Mouse (Mus musculus): ENCODE results near the gene Fntb. TPM values are rescaled to one million over a fixed set of nuclear protein-coding genes. Genes with fewer than 3 reads are reported as not detected.

Gene Fntb
- polyA plus RNA-seq, 1 experiment: 13.2 TPM

DNA sequence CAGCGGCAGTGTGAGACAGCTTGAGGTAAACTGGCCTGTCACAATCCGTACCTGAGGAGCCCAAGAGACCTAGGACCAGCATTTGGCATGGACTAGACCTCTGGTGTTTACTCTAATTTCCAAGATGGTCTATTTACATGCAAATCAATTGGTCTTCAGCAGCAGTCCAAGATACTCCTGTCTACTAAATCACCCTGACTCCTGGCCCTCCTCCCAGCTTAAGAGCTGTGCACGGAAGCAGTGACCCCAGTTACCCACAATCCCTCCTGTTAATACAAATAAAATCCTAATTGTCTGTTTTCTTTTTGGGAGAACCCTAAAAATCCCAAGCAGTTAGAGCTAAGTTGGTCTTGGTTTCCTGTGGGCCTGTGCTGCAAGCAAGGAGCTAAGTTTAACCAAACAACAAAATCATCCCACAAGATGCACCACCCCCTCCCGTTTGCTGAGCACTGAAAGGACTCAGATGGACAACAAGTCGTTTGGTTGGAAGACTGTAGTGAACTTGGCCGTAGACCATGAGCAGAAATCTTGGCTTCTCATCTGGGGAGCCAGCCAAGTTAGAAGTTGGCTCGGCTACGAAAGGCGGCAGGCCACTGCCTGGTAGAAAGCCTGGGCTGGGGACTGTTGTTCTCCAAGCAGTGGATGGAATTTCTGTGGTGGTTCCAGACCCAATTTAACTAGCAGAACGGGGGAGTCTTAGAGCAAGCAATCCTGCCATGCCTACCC is 189.5 kb downstream of the Fntb start:
- DNase-seq: peak; percentile 92
- Histone ChIP-seq H3K27ac (ENCODE audit: insufficient read depth, low read depth, low read length) (peak overlapping the region; percentile 61), H3K4me3 (ENCODE audit: insufficient read depth, low read depth, low read length) (no peak overlapping the region), H3K27me3 (replicated peaks; ENCODE audit: control insufficient read depth, insufficient read depth, low read length) (no peaks in the 10 kb centered on the region), H3K36me3 (ENCODE audit: control insufficient read depth, insufficient read depth, low read length) (peaks cover 6% of the 10 kb centered on the region), H3K4me1 (ENCODE audit: control insufficient read depth, insufficient read depth, low read length) (peaks cover 30% of the 10 kb centered on the region)
- WGBS: 20% methylated on average over 10 of the region's 10 CpGs
- no peak for TF ChIP-seq CTCF (conservative IDR thresholded peaks at IDR 0.05; ENCODE audit: insufficient read depth, insufficient read length, low read depth, low read length)
- TF ChIP-seq POLR2A (IDR thresholded peaks at IDR 0.05; ENCODE audit: low read depth, low read length): no peak

DNA sequence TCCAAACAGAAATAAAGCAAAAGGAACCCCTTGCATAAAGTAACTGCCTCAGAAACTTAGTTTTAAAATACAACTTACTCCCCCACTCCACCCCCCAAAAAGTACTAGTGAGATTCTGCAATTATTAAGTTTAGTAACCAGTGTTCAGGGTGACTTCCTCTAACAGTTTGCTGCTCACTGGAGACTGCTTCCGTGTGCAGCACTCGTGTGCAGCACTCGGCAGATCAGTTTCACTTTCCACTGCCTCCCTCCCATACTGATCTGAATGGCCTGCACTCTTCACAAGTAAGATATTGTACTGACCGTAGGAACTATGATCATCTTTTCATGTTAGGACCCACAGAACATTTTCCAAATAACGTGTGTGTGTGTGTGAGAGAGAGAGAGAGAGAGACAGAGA is 192.3 kb downstream of the Fntb start:
- peaks cover 33% of the 10 kb centered on the region for H3K4me1 ChIP-seq (ENCODE audit: control insufficient read depth, insufficient read depth, low read length)
- H3K27me3 ChIP-seq (replicated peaks; ENCODE audit: control insufficient read depth, insufficient read depth, low read length): no peaks in the 10 kb centered on the region
- DNase-seq: peak; percentile 52
- TF ChIP-seq POLR2A (IDR thresholded peaks at IDR 0.05; ENCODE audit: low read depth, low read length) (no peak), CTCF (conservative IDR thresholded peaks at IDR 0.05; ENCODE audit: insufficient read depth, insufficient read length, low read depth, low read length) (no peak)
- peak overlapping the region; percentile 62; the same call in 1 of the 2 replicates for H3K27ac ChIP-seq (ENCODE audit: insufficient read depth, low read depth, low read length)
- WGBS: 19% methylated on average over 5 of the region's 5 CpGs
- H3K36me3 ChIP-seq (ENCODE audit: control insufficient read depth, insufficient read depth, low read length): no peaks in the 10 kb centered on the region
- no peak overlapping the region for H3K4me3 ChIP-seq (ENCODE audit: insufficient read depth, low read depth, low read length)

DNA sequence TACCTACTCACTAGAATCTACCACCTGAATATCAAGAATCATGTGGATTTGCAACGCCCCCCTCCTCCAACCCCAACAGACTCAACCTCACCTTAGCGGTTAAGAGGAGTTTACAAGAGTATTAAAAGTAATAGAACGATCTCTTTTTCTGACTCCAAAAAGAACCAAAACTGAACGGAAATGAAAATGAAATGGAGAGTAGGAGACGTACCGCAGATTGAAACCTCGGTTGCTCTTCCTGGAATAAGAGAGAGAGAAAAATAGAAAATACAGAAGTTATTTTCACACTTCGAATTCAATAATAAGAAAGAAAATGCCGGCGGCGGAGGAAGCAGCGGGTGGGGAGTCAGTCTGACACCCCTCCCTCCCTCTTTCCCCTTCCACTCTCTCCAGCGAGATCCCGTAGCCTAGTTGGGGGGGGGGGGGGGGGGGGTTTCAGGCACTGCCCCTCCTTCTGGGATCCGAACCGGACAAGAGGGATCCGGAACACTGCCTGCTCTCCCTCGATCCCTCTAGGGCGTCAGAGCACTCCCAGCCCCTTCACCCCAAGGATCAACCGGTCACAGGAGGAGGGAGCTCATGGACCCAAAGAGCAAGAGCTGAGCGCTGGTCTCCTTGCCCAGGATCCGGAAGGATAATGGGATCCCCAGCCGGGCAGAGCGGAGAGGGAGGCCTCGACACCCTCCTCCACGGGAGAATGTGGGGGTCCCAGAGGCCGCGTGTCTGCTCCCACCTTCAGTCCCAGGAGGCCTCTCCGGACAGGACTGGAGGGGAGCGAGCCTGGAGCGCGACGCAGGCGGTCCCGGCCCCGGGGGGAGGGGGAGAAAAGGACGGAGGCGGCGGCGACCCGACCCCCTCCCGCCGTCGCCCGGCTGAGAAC is 195.9 kb downstream of the Fntb start:
- Histone ChIP-seq H3K27ac (ENCODE audit: insufficient read depth, low read depth, low read length) (peak overlapping the region; percentile 5; the same call in 1 of the 2 replicates), H3K27me3 (replicated peaks; ENCODE audit: control insufficient read depth, insufficient read depth, low read length) (no peaks in the 10 kb centered on the region), H3K36me3 (ENCODE audit: control insufficient read depth, insufficient read depth, low read length) (no peaks in the 10 kb centered on the region), H3K4me3 (ENCODE audit: insufficient read depth, low read depth, low read length) (peak overlapping the region; percentile 74), H3K4me1 (ENCODE audit: control insufficient read depth, insufficient read depth, low read length) (peaks cover 4% of the 10 kb centered on the region; the same call in 1 of the 2 replicates)
- 3% methylated on average over 42 of the region's 45 CpGs for WGBS
- peak; percentile 28 for DNase-seq
- TF ChIP-seq CTCF (conservative IDR thresholded peaks at IDR 0.05; ENCODE audit: insufficient read depth, insufficient read length, low read depth, low read length) (no peak), POLR2A (IDR thresholded peaks at IDR 0.05; ENCODE audit: low read depth, low read length) (no peak)

DNA sequence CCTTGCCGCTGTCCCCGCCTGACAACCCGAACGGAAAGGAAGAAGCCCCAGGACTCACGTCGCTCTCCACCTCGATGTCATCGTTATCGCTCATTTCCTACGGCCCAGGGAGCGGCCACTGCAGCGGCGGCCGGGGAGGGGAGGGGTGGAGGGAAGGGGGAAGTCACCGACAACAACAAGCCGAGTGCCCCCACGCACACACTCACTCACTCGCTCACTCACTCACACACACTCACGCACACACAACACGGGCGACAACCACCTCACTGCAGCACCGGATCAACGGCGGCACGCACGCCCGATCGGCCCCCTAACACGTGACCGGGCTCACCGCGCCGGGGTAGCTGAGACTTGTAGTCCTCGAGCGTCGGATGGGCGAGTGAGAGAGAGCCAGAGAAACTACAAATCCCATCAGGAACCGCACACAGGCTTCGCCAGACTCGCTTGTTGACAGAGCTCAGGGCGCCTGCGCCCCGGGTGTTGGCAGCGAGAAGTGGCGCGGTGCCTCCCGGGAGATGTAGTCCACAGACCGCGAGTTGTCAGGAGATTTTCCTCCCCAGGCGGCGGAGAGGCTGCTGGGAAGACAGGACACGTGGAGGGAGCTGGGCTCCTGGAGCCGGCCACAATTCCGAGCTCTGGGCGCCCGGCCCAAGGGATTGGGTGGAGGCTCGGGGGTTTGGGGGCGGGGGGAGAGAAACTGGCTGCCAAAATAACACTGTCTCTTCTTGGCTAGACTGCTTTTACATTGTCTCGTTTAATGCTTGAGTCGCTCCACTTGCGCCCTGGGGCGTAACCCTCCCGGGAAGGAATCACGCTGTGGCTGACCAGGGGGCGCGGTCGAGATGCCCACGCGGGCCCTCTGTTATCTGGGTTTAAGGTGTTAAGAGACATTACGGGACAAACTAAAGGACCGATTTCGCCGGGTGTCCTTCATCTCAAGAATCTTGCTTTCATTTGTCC is 196.8 kb downstream of the Fntb start, which contains the start of gene Max:
Gene Max, minus strand, starts transcription at position 270 of the 960 bp plus-strand sequence.
- Histone ChIP-seq H3K4me1 (ENCODE audit: control insufficient read depth, insufficient read depth, low read length) (peaks cover 3% of the 10 kb centered on the region; the same call in 1 of the 2 replicates), H3K27ac (ENCODE audit: insufficient read depth, low read depth, low read length) (peak within 1 kb of the TSS; percentile 5; the same call in 1 of the 2 replicates), H3K4me3 (ENCODE audit: insufficient read depth, low read depth, low read length) (peak within 1 kb of the TSS; percentile 74), H3K27me3 (replicated peaks; ENCODE audit: control insufficient read depth, insufficient read depth, low read length) (no peaks in the 10 kb centered on the region), H3K36me3 (ENCODE audit: control insufficient read depth, insufficient read depth, low read length) (no peaks in the 10 kb centered on the region)
- WGBS: under 1% methylated on average over 73 of the region's 73 CpGs
- peak; percentile 76 for TF ChIP-seq POLR2A (IDR thresholded peaks at IDR 0.05; ENCODE audit: low read depth, low read length)
- no peak for TF ChIP-seq CTCF (conservative IDR thresholded peaks at IDR 0.05; ENCODE audit: insufficient read depth, insufficient read length, low read depth, low read length)
- peak; percentile 100 for DNase-seq

DNA sequence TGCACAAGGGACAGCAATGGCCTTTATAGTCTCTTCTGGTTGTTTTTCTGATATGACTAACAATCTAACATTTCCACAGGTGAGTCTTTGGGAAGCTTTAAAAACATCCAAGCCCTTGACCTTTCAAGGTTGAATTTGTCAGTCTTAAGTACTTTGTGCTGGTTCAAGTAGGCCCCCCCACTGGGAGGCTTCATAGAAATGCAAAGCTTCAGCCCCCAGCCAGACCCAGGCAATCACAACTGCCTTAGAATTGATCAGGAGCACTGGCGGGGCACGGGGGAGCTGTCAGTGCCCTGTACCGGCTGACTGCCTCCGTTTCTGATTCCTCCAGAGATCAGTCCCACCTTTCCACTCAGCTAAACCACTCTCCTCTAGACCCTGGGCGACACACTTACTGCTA is 199.7 kb downstream of the Fntb start:
- 51% methylated on average over 5 of the region's 5 CpGs for WGBS
- Histone ChIP-seq H3K4me1 (ENCODE audit: control insufficient read depth, insufficient read depth, low read length) (0 out of 2 replicates have a peak, but pooled peaks cover 3% of the 10 kb centered on the region), H3K36me3 (ENCODE audit: control insufficient read depth, insufficient read depth, low read length) (no peaks in the 10 kb centered on the region), H3K4me3 (ENCODE audit: insufficient read depth, low read depth, low read length) (no peak overlapping the region), H3K27ac (ENCODE audit: insufficient read depth, low read depth, low read length) (no peak overlapping the region), H3K27me3 (replicated peaks; ENCODE audit: control insufficient read depth, insufficient read depth, low read length) (no peaks in the 10 kb centered on the region)
- TF ChIP-seq CTCF (conservative IDR thresholded peaks at IDR 0.05; ENCODE audit: insufficient read depth, insufficient read length, low read depth, low read length) (no peak), POLR2A (IDR thresholded peaks at IDR 0.05; ENCODE audit: low read depth, low read length) (no peak)
- no peak for DNase-seq

DNA sequence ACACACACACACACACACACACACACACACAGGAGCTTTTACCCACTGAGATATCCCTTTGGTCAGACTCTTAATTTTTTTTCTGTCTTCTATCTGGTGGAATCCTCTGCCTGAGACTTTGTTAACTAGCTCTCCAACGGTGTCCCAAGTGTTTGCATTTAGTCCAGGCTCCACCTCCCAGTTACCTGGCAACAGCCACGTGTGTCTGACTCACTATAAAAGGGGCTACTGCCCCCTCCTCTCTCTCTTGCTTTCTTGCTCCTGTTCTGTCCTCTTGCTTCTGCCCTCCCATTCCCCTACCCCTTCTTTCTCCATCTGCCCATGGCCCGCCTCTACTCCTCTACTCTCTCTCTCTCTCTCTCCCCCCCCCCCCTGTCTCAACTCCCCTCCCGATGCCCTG is 200.5 kb downstream of the Fntb start:
- Histone ChIP-seq H3K4me3 (ENCODE audit: insufficient read depth, low read depth, low read length) (no peak overlapping the region), H3K27me3 (replicated peaks; ENCODE audit: control insufficient read depth, insufficient read depth, low read length) (no peaks in the 10 kb centered on the region), H3K36me3 (ENCODE audit: control insufficient read depth, insufficient read depth, low read length) (no peaks in the 10 kb centered on the region), H3K27ac (ENCODE audit: insufficient read depth, low read depth, low read length) (no peak overlapping the region), H3K4me1 (ENCODE audit: control insufficient read depth, insufficient read depth, low read length) (0 out of 2 replicates have a peak, but pooled peaks cover under 1% of the 10 kb centered on the region)
- TF ChIP-seq CTCF (conservative IDR thresholded peaks at IDR 0.05; ENCODE audit: insufficient read depth, insufficient read length, low read depth, low read length): no peak
- no peak for TF ChIP-seq POLR2A (IDR thresholded peaks at IDR 0.05; ENCODE audit: low read depth, low read length)
- 20% methylated on average over 3 of the region's 4 CpGs for WGBS
- DNase-seq: no peak

Other genes with a start within 250 kb of the Fntb start
- 57.9 and 67.6 TPM in 2 replicates for gene Plekhg3, start 234.7 kb upstream of the Fntb start, polyA plus RNA-seq (2012; rRNA removed)
- gene Sptb, start 55.0 kb upstream of the Fntb start, polyA plus RNA-seq (2012; rRNA removed): 1.6 and 1.9 TPM in 2 replicates
- gene Churc1, start 51 bp upstream of the Fntb start, polyA plus RNA-seq (2012; rRNA removed): 71.3 and 105 TPM in 2 replicates
- gene Gpx2, start 30.0 kb downstream of the Fntb start, polyA plus RNA-seq (2012; rRNA removed): 0.08 and 0.33 TPM in 2 replicates
- gene Rab15, start 57.3 kb downstream of the Fntb start, polyA plus RNA-seq (2012; rRNA removed): 4.4 and 4.7 TPM in 2 replicates
- 33.8 and 42.7 TPM in 2 replicates for gene Max, start 196.6 kb downstream of the Fntb start, polyA plus RNA-seq (2012; rRNA removed)